Mouse (Mus musculus) left cerebral cortex, postnatal 36 days (tissue): Measurements from ENCODE around the gene Gm48551. TPM values are rescaled to one million over a fixed set of nuclear protein-coding genes. Genes with fewer than 3 reads are reported as not detected.

ENCODE experiments used
- DNase-seq, 2 experiments: peaks; one replicate each; pipeline ENCODE4 v3.0.0; 2021 to 2022; ENCODE audit warnings: low spot score in 2 of 2, mixed read lengths in 1 of 2
- intact Hi-C: fragments of 180-260 bp; cut with DNase I; formaldehyde crosslinking; loops from one replicate; pipeline ENCODE4 v1.15.1; 2025
- total RNA-seq, 2 experiments: library from RNA; stranded (reverse); gene quantifications; 2 replicates each; pipeline ENCODE4 v1.2.3; 2021

Gm48551 gene
- total RNA-seq, 2 experiments from 2014 or later: 2.5 to 4.3 TPM

DNA sequence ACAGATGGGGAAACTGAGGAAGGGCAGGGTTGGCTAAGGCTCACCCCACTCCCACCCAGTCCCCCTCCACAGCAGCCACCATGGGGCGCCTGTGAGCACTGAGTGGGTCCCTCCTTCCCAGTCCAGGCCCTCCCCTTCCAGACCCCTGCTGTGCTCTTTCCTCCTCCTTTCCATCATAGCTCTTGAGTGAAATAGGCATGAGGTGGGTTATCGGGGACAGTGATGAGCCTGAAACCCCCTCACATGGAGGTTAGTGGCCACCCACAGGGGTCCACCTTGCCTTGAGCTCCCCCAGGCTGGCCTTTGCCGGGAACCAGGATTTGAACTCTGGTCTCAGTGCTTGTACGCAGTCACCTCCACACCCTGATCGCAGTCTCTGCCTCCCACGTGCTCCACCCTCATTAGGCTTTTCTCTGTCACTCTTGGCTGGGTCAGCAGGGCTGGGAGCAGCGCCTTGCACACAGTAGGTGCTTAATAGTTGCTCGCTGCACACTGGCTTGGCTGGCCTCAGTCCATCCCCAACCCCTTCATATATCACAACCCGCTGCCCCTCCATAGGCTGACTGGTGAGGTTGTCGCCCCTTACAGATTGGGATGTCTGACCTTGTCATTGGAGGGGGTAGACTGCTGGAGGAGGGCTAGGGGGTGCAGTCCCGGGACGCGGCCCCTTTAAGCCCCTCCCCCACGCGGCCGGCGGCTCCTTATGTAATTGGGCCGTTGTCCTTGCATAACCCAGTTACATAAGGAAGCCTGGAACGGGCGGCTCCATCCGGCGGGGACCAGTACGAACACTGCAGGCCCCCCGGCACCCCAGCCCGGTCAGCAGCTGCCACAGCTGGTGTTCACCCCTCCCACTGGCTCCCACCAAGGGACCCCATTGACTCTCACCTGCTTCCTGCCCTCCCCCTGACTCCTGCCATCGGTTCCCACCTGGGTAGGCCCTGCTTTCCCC lies 29.3 kb downstream of the Gm48551 start:
- intact Hi-C loops: no loop called here
- DNase-seq: peak; percentile 79 to 84

DNA sequence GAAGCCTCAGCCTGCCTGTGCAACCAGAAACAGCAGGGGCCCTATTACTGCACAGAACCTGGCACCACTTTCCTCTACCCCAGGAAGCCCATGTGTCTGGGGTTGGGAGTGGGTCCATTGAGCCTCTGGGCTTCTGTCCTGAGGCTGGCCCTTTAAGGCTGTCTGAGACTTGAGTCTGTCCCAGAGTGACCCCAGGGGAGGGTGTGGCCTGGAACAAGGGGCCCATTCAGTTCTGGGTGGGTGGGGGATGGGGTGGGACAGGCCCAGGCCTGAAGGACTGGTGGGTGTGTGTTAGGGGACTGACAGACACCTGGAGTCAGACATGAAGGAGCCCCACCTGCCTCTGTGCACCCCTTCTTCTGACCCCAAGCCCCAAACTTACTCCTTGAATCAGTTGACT lies 30.4 kb downstream of the Gm48551 start:
- intact Hi-C loops: no loop called here
- no peak for DNase-seq

DNA sequence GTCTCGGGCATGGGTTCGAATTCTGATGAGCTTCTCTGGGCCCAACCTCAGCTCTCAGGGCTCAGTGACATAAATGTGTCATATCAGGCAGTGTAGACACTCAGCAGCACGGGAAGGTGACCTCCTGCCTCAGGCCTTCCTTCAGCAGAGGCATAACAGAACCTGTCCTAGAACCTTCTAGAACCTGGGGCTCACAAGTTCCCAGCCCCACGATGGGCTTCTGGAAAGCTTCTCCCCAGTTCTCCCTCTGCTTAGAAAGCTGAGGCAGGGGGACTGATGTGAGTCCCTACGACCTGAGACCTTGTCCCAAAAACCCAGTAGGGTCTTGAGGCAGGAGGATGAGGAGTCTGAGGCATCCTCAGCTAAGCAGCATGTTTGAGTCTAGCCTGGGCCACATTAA lies 30.9 kb downstream of the Gm48551 start:
- DNase-seq: no peak
- intact Hi-C loops: no loop called here

DNA sequence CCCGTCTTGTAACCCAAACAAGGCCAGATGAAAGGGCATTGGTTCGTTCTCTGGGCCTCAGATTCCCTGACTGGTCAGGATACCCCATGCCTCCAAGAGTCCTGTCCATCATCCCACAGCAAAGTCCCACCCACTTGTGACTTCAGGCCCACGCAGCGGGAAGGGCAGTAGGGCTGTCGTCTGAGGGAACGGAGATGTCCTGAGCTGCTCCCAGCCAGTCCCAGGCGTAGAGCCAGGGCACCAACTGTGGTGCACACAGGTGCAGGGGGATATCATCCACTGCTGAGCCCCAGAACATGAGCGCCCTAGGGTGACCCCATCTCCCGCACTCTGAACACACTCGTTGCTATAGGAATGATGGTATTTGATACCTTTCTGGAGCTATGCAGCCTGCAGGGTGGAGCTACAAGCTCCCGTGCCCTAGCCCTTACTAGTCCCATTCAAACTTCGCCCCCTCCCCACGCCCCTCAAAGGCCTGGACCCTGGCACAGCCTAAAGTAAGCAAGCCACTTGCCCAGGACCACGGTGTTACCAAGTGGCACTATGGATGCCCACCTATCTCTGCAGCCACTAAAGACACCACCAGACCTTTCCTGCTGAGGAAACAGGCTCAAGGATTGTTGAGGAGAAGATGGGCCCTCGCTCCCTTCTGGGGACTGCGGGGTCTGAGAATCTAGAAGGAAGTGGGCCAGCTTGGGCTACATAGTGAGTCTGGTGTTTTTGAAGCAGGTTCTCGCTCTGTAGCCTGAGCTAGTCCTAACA lies 31.5 kb downstream of the Gm48551 start:
- intact Hi-C loops: loop anchor here (2.0 kb wide), 1 partner anchor 15 kb away; no protein-coding TSS in a partner anchor
- no peak for DNase-seq

GRCm38 (mm10) chr10:81416581-81417226 lies 32.4 kb downstream of the Gm48551 start:
- peak; percentile 88 to 91 for DNase-seq
- intact Hi-C loops: loop anchor here (2.0 kb wide), 1 partner anchor 14 kb away; no protein-coding TSS in a partner anchor

GRCm38 (mm10) chr10:81417227-81418215 lies 33.3 kb downstream of the Gm48551 start:
- DNase-seq: no peak
- intact Hi-C loops: loop anchor here (2.0 kb wide), 1 partner anchor 13 kb away; no protein-coding TSS in a partner anchor

- intact Hi-C loops: no loop called here
- no peak for DNase-seq
These were observed 34.2 kb downstream of the Gm48551 start for GRCm38 (mm10) chr10:81418216-81419070.

- peak in 1 of 2 experiments; percentile 2 for DNase-seq
- intact Hi-C loops: no loop called here
These were observed 35.1 kb downstream of the Gm48551 start for GRCm38 (mm10) chr10:81419111-81419928.

DNA sequence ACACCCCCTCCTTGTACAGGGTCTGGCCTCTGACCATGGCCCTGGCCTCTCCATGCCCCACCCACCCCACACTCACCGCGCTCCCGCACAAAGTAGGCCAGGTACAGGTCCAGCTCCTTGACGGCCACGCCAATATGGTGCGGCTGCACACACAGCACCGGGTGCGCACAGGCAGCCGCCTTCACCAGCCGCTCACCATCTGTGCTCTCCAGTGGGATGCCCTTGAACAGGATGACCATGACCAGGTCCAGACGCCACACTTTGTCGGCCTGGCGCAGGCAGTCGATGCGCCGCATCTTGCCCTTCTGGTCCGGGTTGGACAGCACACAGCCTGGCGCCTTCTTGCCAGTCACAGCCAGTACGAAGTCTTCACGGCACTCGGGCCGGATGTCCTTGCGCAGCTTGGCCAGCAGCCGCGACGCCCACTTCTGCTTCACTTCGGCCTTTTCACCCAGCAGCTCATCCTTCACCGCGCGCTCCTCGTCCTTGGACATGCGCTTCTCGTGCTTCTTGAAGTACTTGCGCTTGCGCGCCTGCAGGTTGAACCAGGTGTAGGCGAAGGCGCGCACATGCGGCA lies 36.0 kb downstream of the Gm48551 start:
- peak in 1 of 2 experiments; percentile 3 for DNase-seq
- intact Hi-C loops: no loop called here

- peak in 1 of 2 experiments; percentile 3 for DNase-seq
- intact Hi-C loops: no loop called here
These were observed 37.0 kb downstream of the Gm48551 start for GRCm38 (mm10) chr10:81421041-81421796.

DNA sequence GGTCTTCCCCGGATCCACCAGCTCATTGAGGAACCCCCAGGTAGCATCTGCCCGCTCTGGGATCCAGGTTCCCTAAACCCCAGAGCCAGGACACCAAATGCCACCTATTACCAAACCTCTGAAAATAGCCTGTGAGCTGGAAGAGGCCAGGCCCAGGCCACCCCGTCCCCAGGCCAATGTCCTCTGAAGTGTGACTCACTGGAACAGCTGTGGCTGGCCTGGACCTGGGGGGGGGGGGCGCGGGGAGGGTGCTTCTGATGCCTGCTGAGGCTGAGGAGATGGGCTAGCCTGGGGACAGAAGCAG lies 37.5 kb downstream of the Gm48551 start:
- intact Hi-C loops: no loop called here
- DNase-seq: no peak

DNA sequence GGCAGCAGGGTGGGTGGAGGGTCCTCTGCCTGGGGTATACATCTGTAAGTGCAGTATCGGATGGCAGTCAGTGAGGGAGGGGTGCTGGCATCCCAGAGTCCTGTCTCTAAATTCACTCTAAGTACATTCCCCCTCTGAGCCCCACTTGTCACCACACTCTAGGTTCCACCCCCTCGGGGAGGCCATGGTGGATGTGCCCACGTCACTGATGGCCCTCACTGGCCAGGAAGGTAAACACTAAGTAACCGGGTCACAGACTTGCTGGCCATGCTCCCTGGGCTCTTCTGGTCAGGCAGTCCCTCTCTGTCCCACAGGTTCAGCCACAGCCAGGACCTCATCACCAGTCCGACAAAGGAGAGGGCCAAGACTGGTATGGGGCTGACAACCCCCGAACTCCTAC lies 37.9 kb downstream of the Gm48551 start:
- intact Hi-C loops: no loop called here
- no peak for DNase-seq

DNA sequence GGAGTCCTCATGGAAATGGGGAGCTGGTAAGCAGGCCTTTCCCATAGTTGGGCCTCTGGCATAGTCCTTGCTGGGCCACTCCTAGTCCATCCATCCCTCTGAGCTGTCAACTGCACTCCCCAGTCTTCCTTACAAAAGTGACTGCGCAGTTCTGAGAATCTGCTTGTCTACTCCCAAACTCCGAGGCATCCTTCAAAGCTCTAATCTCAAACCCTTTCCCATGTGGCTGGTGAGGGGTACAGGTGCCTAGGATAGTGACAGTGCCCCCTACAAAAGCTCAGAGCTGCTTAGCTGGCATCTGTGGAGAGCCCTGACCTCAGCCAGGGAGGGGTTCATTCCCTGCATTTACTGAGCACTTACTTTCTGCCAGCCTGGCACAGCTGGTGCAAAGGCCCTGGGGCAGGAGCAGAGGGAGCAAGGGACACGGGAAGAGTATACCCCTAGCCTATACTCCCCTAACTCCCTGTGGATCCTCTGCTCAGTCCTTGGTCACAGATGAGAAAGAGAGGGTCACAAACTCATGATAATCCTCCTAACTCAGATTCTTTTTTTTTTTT lies 38.5 kb downstream of the Gm48551 start:
- intact Hi-C loops: no loop called here
- peak in 1 of 2 experiments; percentile 3 for DNase-seq

DNA sequence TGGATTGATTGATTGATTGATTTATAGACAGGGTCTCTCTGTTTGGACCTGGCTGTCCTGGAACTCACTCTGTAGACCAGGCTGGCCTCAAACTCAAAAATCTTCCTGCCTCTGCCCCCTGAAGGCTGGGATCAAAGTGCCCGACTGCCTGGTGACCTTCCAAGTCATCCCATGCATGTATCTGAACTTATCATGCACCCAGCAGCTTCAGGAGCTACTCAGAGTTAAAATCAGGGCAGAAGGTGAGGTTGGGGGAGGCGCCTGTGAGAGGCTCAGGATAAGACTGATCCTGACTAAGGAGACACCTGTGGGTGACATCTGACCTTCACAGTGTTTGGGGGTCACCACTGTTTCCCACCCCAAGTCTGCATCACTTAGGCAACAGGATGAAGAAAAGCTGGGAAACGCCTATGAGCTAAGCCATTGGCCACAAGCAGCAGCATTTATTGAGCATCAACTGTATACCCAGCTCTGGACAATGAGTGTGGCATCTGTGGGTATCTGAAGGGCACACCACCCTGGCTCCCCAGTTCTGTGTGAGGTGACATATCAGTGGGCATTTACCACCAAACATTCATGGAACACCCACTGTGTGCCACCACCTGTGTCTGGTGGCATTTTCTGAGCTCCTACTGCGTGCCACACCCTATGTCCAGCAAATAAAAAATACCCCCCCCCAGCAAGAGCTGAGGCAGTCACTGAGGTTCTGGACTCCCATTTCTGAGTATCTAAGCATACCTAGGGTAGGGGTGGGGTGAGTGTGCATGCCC lies 39.4 kb downstream of the Gm48551 start:
- DNase-seq: peak; percentile 3 to 21
- intact Hi-C loops: no loop called here
